Mouse (Mus musculus): ENCODE data around the gene Txk. TPM values are rescaled to one million over a fixed set of nuclear protein-coding genes. Genes with fewer than 3 reads are reported as not detected.
A peak's percentile ranks its signal among the peaks of the same experiment; 100 is the strongest.

The Txk gene
- polyA plus RNA-seq, 1 experiment from 2014 or later = not detected

- Histone ChIP-seq H3K27me3 (ENCODE audit: control insufficient read depth, insufficient read depth, low read length) (no peaks in the 10 kb centered on the region), H3K9ac (ENCODE audit: low read length) (no peak overlapping the region), H3K9me3 (ENCODE audit: control insufficient read depth, low read length) (no peaks in the 10 kb centered on the region), H3K4me2 (ENCODE audit: low read depth, low read length, severe bottlenecking) (no peak overlapping the region), H3K36me3 (ENCODE audit: control insufficient read depth, insufficient read depth, low read length) (no peaks in the 10 kb centered on the region), H3K4me1 (replicated peaks; ENCODE audit: control insufficient read depth, insufficient read depth, low read length) (no peaks in the 10 kb centered on the region), H3K27ac (ENCODE audit: low read depth, low read length) (no peak overlapping the region), H3K4me3 (ENCODE audit: low read depth, low read length) (no peak overlapping the region)
- DNase-seq (ENCODE audit: low spot score) = no peak
- WGBS = 83% methylated on average over 13 of the region's 13 CpGs
- no peak for ATAC-seq (replicated peaks; ENCODE audit: low FRiP score)
Observed at GRCm38 (mm10) chr5:72696491-72696890, 56.1 kb downstream of the Txk start.

- H3K27ac ChIP-seq (ENCODE audit: low read depth, low read length) = no peak overlapping the region
- no peaks in the 10 kb centered on the region for H3K9me3 ChIP-seq (ENCODE audit: control insufficient read depth, low read length)
- H3K9ac ChIP-seq (ENCODE audit: low read length) = no peak overlapping the region
- no peak overlapping the region for H3K4me2 ChIP-seq (ENCODE audit: low read depth, low read length, severe bottlenecking)
- H3K27me3 ChIP-seq (ENCODE audit: control insufficient read depth, insufficient read depth, low read length) = no peaks in the 10 kb centered on the region
- DNase-seq (ENCODE audit: low spot score) (no peak), ATAC-seq (replicated peaks; ENCODE audit: low FRiP score) (no peak)
- H3K36me3 ChIP-seq (ENCODE audit: control insufficient read depth, insufficient read depth, low read length) = no peaks in the 10 kb centered on the region
- no peak overlapping the region for H3K4me3 ChIP-seq (ENCODE audit: low read depth, low read length)
- WGBS = 84% methylated on average over 2 of the region's 2 CpGs
- H3K4me1 ChIP-seq (replicated peaks; ENCODE audit: control insufficient read depth, insufficient read depth, low read length) = no peaks in the 10 kb centered on the region
Observed at GRCm38 (mm10) chr5:72694684-72695083, 57.9 kb downstream of the Txk start.

- Histone ChIP-seq H3K4me1 (replicated peaks; ENCODE audit: control insufficient read depth, insufficient read depth, low read length) (no peaks in the 10 kb centered on the region), H3K9me3 (ENCODE audit: control insufficient read depth, low read length) (no peaks in the 10 kb centered on the region), H3K4me2 (ENCODE audit: low read depth, low read length, severe bottlenecking) (no peak overlapping the region), H3K9ac (ENCODE audit: low read length) (no peak overlapping the region), H3K27ac (ENCODE audit: low read depth, low read length) (no peak overlapping the region), H3K4me3 (ENCODE audit: low read depth, low read length) (no peak overlapping the region), H3K36me3 (ENCODE audit: control insufficient read depth, insufficient read depth, low read length) (no peaks in the 10 kb centered on the region), H3K27me3 (ENCODE audit: control insufficient read depth, insufficient read depth, low read length) (no peaks in the 10 kb centered on the region)
- WGBS = 94% methylated on average over 5 of the region's 5 CpGs
- DNase-seq (ENCODE audit: low spot score) = no peak
- ATAC-seq (replicated peaks; ENCODE audit: low FRiP score) = no peak
Observed at GRCm38 (mm10) chr5:72690516-72690915, 62.1 kb downstream of the Txk start.

- ATAC-seq (replicated peaks; ENCODE audit: low FRiP score) (no peak), DNase-seq (ENCODE audit: low spot score) (no peak)
- H3K27me3 ChIP-seq (ENCODE audit: control insufficient read depth, insufficient read depth, low read length) = no peaks in the 10 kb centered on the region
- H3K9ac ChIP-seq (ENCODE audit: low read length) = no peak overlapping the region
- H3K27ac ChIP-seq (ENCODE audit: low read depth, low read length) = no peak overlapping the region
- H3K4me2 ChIP-seq (ENCODE audit: low read depth, low read length, severe bottlenecking) = no peak overlapping the region
- H3K4me3 ChIP-seq (ENCODE audit: low read depth, low read length) = no peak overlapping the region
- 95% methylated on average over 7 of the region's 7 CpGs for WGBS
- H3K9me3 ChIP-seq (ENCODE audit: control insufficient read depth, low read length) = no peaks in the 10 kb centered on the region
- no peaks in the 10 kb centered on the region for H3K4me1 ChIP-seq (replicated peaks; ENCODE audit: control insufficient read depth, insufficient read depth, low read length)
- no peaks in the 10 kb centered on the region for H3K36me3 ChIP-seq (ENCODE audit: control insufficient read depth, insufficient read depth, low read length)
Observed at GRCm38 (mm10) chr5:72689556-72689955, 63.0 kb downstream of the Txk start.

GRCm38 (mm10) chr5:72681451-72681850, 71.1 kb downstream of the Txk start:
- Histone ChIP-seq H3K36me3 (ENCODE audit: control insufficient read depth, insufficient read depth, low read length) (no peaks in the 10 kb centered on the region), H3K27me3 (ENCODE audit: control insufficient read depth, insufficient read depth, low read length) (no peaks in the 10 kb centered on the region), H3K4me1 (replicated peaks; ENCODE audit: control insufficient read depth, insufficient read depth, low read length) (no peaks in the 10 kb centered on the region), H3K9me3 (ENCODE audit: control insufficient read depth, low read length) (no peaks in the 10 kb centered on the region), H3K27ac (ENCODE audit: low read depth, low read length) (no peak overlapping the region), H3K4me3 (ENCODE audit: low read depth, low read length) (no peak overlapping the region), H3K4me2 (ENCODE audit: low read depth, low read length, severe bottlenecking) (no peak overlapping the region), H3K9ac (ENCODE audit: low read length) (no peak overlapping the region)
- DNase-seq (ENCODE audit: low spot score) (no peak), ATAC-seq (replicated peaks; ENCODE audit: low FRiP score) (no peak)
- 89% methylated on average over 6 of the region's 6 CpGs for WGBS

- Histone ChIP-seq H3K4me2 (ENCODE audit: low read depth, low read length, severe bottlenecking) (no peak overlapping the region), H3K36me3 (ENCODE audit: control insufficient read depth, insufficient read depth, low read length) (no peaks in the 10 kb centered on the region), H3K27me3 (ENCODE audit: control insufficient read depth, insufficient read depth, low read length) (no peaks in the 10 kb centered on the region), H3K4me3 (ENCODE audit: low read depth, low read length) (no peak overlapping the region), H3K27ac (ENCODE audit: low read depth, low read length) (no peak overlapping the region), H3K4me1 (replicated peaks; ENCODE audit: control insufficient read depth, insufficient read depth, low read length) (0 out of 2 replicates have a peak, but pooled peaks cover 2% of the 10 kb centered on the region), H3K9ac (ENCODE audit: low read length) (no peak overlapping the region), H3K9me3 (ENCODE audit: control insufficient read depth, low read length) (no peaks in the 10 kb centered on the region)
- DNase-seq (ENCODE audit: low spot score) (no peak), ATAC-seq (replicated peaks; ENCODE audit: low FRiP score) (no peak)
- WGBS = 81% methylated on average over 9 of the region's 9 CpGs
Observed at GRCm38 (mm10) chr5:72674994-72675542, 77.5 kb downstream of the Txk start.

GRCm38 (mm10) chr5:72671017-72671699, 81.4 kb downstream of the Txk start:
- Histone ChIP-seq H3K9me3 (ENCODE audit: control insufficient read depth, low read length) (no peaks in the 10 kb centered on the region), H3K27ac (ENCODE audit: low read depth, low read length) (no peak overlapping the region), H3K9ac (ENCODE audit: low read length) (no peak overlapping the region), H3K36me3 (ENCODE audit: control insufficient read depth, insufficient read depth, low read length) (no peaks in the 10 kb centered on the region), H3K4me2 (ENCODE audit: low read depth, low read length, severe bottlenecking) (no peak overlapping the region), H3K27me3 (ENCODE audit: control insufficient read depth, insufficient read depth, low read length) (no peaks in the 10 kb centered on the region), H3K4me3 (ENCODE audit: low read depth, low read length) (no peak overlapping the region), H3K4me1 (replicated peaks; ENCODE audit: control insufficient read depth, insufficient read depth, low read length) (0 out of 2 replicates have a peak, but pooled peaks cover 2% of the 10 kb centered on the region)
- WGBS = 41% methylated on average over 8 of the region's 8 CpGs
- ATAC-seq (replicated peaks; ENCODE audit: low FRiP score) (peak; percentile 71), DNase-seq (ENCODE audit: low spot score) (no peak)

- Histone ChIP-seq H3K9ac (ENCODE audit: low read length) (no peak overlapping the region), H3K9me3 (ENCODE audit: control insufficient read depth, low read length) (no peaks in the 10 kb centered on the region), H3K27me3 (ENCODE audit: control insufficient read depth, insufficient read depth, low read length) (no peaks in the 10 kb centered on the region), H3K4me3 (ENCODE audit: low read depth, low read length) (no peak overlapping the region), H3K4me1 (replicated peaks; ENCODE audit: control insufficient read depth, insufficient read depth, low read length) (0 out of 2 replicates have a peak, but pooled peaks cover 2% of the 10 kb centered on the region), H3K4me2 (ENCODE audit: low read depth, low read length, severe bottlenecking) (no peak overlapping the region), H3K27ac (ENCODE audit: low read depth, low read length) (no peak overlapping the region), H3K36me3 (ENCODE audit: control insufficient read depth, insufficient read depth, low read length) (no peaks in the 10 kb centered on the region)
- no peak for DNase-seq (ENCODE audit: low spot score)
- WGBS = 91% methylated on average over 9 of the region's 9 CpGs
- ATAC-seq (replicated peaks; ENCODE audit: low FRiP score) = no peak
Observed at GRCm38 (mm10) chr5:72668351-72668750, 84.2 kb downstream of the Txk start.

GRCm38 (mm10) chr5:72666428-72666827, 86.1 kb downstream of the Txk start:
- ATAC-seq (replicated peaks; ENCODE audit: low FRiP score) (no peak), DNase-seq (ENCODE audit: low spot score) (no peak)
- H3K4me3 ChIP-seq (ENCODE audit: low read depth, low read length) = no peak overlapping the region
- no peak overlapping the region for H3K27ac ChIP-seq (ENCODE audit: low read depth, low read length)
- WGBS = 82% methylated on average over 7 of the region's 7 CpGs
- no peak overlapping the region for H3K4me2 ChIP-seq (ENCODE audit: low read depth, low read length, severe bottlenecking)
- H3K36me3 ChIP-seq (ENCODE audit: control insufficient read depth, insufficient read depth, low read length) = no peaks in the 10 kb centered on the region
- no peaks in the 10 kb centered on the region for H3K27me3 ChIP-seq (ENCODE audit: control insufficient read depth, insufficient read depth, low read length)
- H3K9ac ChIP-seq (ENCODE audit: low read length) = no peak overlapping the region
- H3K4me1 ChIP-seq (replicated peaks; ENCODE audit: control insufficient read depth, insufficient read depth, low read length) = 0 out of 2 replicates have a peak, but pooled peaks cover 2% of the 10 kb centered on the region
- no peaks in the 10 kb centered on the region for H3K9me3 ChIP-seq (ENCODE audit: control insufficient read depth, low read length)
